Mouse (Mus musculus): ENCODE results near the gene Tcl1b2. TPM values are rescaled to one million over a fixed set of nuclear protein-coding genes. Genes with fewer than 3 reads are reported as not detected.
"Not testable (repeated sequence)": the region's sequence is repeated elsewhere in the genome, so short reads cannot be mapped to it uniquely, and the experiment has no call there.

The Tcl1b2 gene
- total RNA-seq, 2 experiments from 2014 or later, result not detected

DNA sequence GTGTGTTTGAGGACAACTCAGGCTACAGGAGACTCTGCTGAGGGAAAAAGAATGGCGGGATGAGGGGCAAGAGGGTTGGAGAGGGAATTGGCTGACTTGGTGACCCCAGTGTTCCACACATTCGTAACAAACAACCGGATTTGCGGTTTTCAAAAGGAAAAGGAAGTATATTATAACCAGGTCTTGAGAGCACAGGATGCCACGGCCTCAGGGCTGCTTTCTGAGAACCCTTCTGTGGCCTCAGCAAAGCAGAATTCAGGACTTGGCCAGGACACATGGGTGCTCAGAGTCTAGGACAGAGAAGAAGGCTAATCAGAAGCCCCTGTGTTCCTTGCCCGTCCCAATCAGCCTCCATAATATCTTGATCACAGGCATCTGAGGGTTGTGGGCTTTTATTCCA lies 13.0 kb downstream of the Tcl1b2 start:
- intact Hi-C loops (cut with DNase I), result no loop called here

DNA sequence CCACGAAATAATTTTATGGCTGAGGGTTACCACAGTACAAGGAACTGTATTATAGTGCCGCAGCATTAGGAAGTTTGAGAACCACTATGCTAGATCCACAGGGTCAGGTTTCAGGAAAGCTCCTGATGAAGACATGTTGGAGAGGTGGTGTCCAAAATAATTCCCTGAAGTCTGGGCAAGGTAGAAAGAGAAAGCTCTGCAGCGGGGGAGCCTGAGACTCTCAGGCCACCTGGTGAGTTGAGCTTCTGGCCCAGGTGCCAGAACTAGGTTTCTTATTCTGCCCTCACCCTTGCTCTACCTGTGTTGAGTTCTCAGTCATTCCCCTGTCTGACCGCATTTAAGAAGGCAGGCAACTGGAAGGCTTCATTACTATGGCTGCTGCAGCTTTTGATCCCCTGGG lies 13.6 kb downstream of the Tcl1b2 start, which contains the start of gene Tcl1b1:
TSS of gene Tcl1b1 (plus strand) at position 301 of the 400 bp plus-strand sequence.
- intact Hi-C loops (cut with DNase I), result no loop called here

More for the DNA sequence above, 13.0 kb downstream of the Tcl1b2 start:
- no peak for DNase-seq (ENCODE audit: low spot score in 2 of 2)

DNA sequence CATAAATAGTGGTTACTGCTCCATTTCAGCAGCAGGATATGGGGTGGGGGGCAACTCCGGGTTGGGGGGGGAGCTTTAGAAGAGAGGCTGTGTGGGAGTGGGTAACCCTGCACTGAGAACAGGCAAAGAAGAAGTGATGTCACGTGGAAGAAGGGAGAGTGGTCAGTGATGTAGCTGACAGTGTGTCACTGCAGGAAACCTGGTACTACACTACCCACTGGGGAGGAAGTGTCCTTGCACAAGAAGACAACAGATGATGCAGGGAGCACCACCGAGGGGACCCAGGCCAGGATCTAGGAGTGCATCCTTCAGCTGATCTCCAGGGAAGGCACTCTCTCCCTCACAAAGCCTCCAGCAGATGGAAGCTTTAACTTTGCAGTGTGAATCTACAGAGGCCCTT lies 20.9 kb downstream of the Tcl1b2 start:
- no peak for DNase-seq (ENCODE audit: low spot score in 2 of 2)
- intact Hi-C loops (cut with DNase I), result no loop called here

More for the DNA sequence above, 13.6 kb downstream of the Tcl1b2 start, which contains the start of gene Tcl1b1:
- no peak for DNase-seq (ENCODE audit: low spot score in 2 of 2)

DNA sequence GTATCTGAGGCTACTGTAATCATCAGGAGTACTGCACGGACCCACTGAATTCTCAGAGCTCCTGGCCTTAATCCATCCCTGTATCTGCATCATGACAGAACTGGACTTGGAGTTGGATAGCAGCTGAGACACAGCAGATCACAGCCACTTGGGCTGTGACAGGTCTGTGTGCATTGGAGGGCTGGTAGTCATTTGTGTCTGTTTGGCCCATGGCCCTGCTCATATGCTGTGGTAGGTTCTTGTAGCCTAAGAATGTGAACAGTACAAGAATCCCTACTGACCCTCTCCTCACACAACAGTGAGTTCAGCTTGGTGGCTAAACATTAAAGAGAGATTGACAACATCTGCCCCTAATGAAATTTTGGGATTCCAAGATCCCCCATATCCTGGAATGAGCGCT lies 27.6 kb downstream of the Tcl1b2 start:
- no peak for DNase-seq (ENCODE audit: low spot score in 2 of 2)
- intact Hi-C loops (cut with DNase I), result no loop called here

DNA sequence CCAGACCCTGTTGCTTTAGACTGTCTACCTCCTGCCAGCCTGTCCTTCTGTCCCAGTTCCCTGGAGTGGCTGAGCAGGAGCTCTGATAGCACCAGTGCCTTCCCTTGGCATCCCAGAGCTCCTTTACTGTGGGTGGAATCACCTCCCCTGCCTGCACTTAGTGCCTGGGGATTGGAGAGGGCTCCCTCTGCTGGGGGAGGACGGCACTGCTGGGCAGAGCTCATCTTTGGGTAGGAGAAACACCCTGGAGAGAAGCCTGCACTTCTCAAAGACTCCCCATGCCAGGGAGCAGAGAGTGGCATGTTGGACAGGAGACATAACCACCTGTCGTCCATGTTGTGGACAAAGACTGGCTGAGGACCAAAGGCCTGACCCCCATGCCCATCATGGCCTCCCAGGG lies 28.5 kb downstream of the Tcl1b2 start:
- DNase-seq (ENCODE audit: low spot score in 2 of 2), result peak in 1 of 2 experiments; percentile 24
- intact Hi-C loops (cut with DNase I), result not testable (repeated sequence)

DNA sequence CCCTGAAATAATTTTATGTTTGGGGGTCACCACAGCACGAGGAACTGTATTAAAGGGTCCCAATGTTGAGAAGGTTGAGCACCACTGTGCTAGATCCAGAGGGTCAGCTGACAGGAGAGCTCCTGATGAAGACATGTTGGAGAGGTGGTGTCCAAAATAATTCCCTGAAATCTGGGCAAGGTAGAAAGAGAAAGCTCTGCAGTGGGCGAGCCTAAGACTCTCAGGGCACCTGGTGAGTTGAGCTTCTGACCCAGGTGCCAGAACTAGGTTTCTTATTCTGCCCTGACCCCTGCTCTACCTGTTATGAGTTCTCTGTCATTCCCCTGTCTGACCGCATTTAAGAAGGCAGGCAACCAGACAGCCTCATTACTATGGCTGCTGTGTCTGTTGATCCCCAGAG lies 30.2 kb downstream of the Tcl1b2 start, which contains the start of gene Tcl1b5:
TSS of gene Tcl1b5 (plus strand) at position 301 of the 400 bp plus-strand sequence.
- intact Hi-C loops (cut with DNase I); DNase-seq (ENCODE audit: low spot score in 2 of 2): not testable (repeated sequence)

DNA sequence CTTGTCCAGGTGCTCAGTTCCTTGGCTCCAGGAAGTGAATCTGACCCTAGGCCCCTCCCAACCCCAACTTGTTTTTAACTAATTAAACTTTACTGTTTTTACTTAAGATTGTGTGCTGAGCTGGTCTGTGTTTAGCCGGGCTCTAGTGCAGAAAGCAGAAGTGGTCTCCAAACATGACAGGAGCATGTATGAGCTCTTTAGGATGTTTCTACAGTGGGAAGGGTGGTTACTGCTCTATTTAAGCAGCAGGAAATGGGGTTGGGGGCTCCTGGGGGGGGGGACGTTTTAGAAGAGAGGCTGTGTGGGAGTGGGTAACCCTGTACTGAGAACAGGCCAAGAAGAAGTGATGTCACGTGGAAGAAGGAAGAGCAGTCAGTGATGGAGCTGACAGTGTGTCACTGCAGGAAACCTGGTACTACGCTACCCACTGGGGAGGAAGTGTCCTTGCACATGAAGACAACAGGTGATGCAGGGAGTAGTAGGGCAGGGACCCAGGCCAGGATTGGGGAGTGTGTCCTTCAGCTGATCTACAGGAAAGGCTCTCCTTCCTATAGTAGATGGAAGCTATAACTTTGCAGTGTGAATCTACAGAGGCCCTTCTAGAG lies 35.3 kb downstream of the Tcl1b2 start:
- intact Hi-C loops (cut with DNase I); DNase-seq (ENCODE audit: low spot score in 2 of 2): not testable (repeated sequence)

DNA sequence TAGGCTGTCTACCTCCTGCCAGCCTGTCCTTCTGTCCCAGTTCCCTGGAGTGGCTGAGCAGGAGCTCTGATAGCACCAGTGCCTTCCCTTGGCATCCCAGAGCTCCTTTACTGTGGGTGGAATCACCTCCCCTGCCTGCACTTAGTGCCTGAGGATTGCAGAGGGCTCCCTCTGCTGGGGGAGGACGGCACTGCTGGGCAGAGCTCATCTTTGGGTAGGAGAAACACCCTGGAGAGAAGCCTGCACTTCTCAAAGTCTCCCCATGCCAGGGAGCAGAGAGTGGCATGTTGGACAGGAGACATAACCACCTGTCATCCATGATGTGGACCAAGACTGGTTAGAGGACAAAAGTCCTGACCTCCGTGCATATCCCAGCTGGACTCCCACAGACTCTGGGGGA lies 43.2 kb downstream of the Tcl1b2 start:
- DNase-seq (ENCODE audit: low spot score in 2 of 2); intact Hi-C loops (cut with DNase I): not testable (repeated sequence)

DNA sequence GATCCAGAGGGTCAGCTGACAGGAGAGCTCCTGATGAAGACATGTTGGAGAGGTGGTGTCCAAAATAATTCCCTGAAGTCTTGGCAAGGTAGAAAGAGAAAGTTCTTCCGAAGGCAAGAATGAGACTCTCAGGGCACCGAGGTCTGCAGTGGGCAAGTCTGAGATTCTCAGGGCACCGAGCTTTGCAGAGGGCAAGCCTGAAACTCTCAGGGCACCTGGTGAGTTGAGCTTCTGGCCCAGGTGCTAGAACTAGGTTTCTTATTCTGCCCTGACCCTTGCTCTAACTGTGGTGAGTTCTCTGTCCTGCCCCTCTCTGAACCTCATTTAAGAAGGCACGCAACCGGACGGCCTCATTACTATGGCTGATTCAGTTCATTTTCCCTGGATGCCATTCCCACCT lies 44.9 kb downstream of the Tcl1b2 start, which contains the start of gene Tcl1b3:
TSS of gene Tcl1b3 (plus strand) at position 301 of the 400 bp plus-strand sequence.
- DNase-seq (ENCODE audit: low spot score in 2 of 2); intact Hi-C loops (cut with DNase I): not testable (repeated sequence)

DNA sequence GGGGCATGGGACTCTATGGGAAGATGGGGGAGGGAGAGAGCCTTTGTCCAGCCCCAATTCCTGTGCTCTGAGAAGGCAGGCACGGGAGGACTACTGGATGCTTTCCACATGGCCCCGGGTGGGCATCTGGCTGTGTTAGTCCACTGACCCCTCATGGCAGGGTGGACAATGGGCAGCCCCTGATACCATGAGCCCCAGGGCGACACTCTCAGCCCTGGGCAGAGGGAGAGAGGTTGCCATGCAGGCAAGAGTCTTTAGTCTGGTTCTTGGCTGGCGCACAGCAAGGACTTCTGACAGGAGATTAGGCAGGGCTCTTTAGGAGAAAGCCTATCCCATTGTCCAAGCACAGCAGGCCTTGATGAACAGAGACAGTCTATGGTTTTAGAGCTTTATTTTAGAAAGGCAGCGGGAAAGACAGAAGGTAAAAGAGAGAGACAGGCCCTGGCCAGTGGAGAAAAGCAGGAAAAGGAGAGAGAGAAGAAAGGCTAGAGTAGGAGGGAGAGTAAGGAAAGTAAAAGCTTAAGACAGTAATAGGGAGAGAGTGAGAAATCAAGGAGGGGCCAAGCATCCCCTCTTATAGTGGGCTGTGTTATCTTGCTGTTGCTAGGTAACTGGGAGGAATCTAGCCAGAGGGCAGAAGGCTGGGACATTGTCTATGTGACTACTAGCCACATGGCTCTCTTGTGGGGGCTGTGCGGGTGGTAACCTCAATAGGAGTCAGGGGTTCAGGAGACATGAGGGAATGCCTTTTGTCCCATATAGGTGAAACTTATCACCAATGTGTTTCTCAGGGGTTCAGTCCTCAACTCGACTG lies 54.1 kb downstream of the Tcl1b2 start:
- intact Hi-C loops (cut with DNase I); DNase-seq (ENCODE audit: low spot score in 2 of 2): not testable (repeated sequence)

DNA sequence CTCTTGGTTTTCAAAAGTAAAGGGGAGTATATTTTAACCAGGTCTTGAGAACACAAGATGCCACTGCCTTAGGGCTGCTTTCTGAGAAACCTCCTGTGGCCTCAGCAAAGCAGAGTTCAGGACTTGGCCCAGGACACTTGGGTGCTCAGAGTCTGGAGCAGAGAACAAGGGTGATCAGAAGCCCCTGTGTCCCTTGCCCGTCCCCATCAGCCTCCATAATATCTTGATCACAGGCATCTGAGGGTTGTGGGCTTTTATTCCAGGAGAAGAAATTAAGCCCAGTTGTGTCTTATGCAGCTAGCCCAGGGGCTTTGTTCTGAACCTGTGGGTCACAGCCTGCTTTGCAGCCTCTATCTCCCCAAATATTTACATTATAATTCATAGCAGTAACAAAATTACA lies 55.8 kb downstream of the Tcl1b2 start, which contains the start of gene Tcl1b4:
TSS of gene Tcl1b4 (plus strand) at position 301 of the 400 bp plus-strand sequence.
- intact Hi-C loops (cut with DNase I); DNase-seq (ENCODE audit: low spot score in 2 of 2): not testable (repeated sequence)

Other genes starting within 250 kb of the Tcl1b2 start
- gene Syne3, start 136.2 kb upstream of the Tcl1b2 start, total RNA-seq (2021), result 1 to 10 TPM; 1.0 to 2.1 TPM
- gene Glrx5, start 113.3 kb upstream of the Tcl1b2 start, total RNA-seq (2021), result 10 to 100 TPM; 41.1 to 51.5 TPM
- not detected for gene Tcl1b1, start 13.7 kb downstream of the Tcl1b2 start, total RNA-seq (2021)
- gene Tcl1b5, start 30.3 kb downstream of the Tcl1b2 start, total RNA-seq (2021), result not detected
- not detected for gene Tcl1b3, start 45.0 kb downstream of the Tcl1b2 start, total RNA-seq (2021)
- gene Tcl1b4, start 55.9 kb downstream of the Tcl1b2 start, total RNA-seq (2021), result not detected
- gene Tcl1, start 76.8 kb downstream of the Tcl1b2 start, total RNA-seq (2021), result not detected
- gene Tunar, start 187.9 kb downstream of the Tcl1b2 start, total RNA-seq (2021), result 10 to 100 TPM in 1 of 2 experiments, 1 to 10 TPM in 1; 7.1 to 12.7 TPM